Mouse (Mus musculus): ENCODE measurements around the gene Egfem1.

- TF ChIP-seq POLR2A (IDR thresholded peaks at IDR 0.05; ENCODE audit: borderline replicate concordance, control insufficient read depth, low read depth, low read length) (no peak), CTCF (IDR thresholded peaks at IDR 0.05; ENCODE audit: control insufficient read depth, insufficient read depth, low read length) (no peak)
Observed at GRCm38 (mm10) chr3:29081952-29082295, at the start of gene Egfem1.
